Mouse (Mus musculus): ENCODE measurements around the gene Actl7a.

Gene Actl7a

DNA sequence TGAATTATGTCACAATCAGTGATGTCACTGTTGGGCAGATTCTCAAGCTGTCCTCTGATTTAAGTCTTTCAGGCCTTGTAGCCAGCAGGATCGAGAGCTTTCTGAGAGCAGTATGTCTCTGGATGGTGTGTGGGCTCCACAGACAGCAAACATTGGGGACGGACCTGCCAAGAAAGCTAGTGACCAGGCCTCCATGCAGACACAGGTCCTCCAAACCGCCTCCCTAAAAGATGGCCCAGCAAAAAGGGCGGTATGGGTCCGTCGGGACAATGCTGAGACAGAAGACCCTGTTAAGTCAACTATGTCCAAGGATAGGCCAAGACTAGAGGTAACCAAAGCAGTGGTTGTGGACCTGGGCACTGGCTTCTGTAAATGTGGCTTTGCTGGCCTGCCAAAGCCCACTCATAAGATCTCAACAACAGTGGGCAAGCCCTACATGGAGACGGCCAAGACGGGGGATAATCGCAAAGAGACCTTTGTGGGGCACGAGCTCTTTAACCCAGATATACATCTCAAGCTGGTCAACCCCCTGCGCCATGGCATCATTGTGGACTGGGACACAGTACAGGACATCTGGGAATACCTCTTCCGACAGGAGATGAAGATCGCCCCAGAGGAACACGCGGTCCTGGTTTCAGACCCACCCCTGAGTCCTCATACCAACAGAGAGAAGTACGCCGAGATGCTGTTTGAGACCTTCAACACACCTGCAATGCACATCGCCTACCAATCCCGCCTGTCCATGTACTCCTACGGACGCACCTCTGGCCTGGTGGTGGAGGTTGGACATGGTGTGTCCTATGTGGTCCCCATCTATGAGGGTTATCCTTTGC lies at the start of gene Actl7a:
TSS of gene Actl7a (plus strand) at position 51 of the 833 bp plus-strand sequence.
- no peak for DNase-seq (ENCODE audit: low read depth, low spot score)

DNA sequence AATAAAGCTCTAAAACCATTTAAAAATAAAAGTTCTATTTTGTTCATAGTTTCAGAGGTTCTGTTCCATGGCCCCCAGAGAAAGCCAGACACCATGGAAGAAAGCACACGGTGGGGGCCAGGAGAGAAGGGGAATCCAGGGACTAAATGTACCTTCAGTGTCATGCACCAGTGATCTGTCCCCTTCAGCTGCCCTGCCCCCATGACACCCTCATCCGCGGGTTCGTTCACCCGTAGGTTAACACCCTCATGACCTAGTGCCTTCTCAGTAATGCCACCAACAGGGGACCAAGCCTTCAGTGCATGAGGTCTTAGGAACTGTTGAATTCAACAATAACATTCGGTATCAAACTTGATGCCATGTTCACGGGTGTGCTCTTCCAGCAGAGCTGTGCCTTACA lies 46.8 kb upstream of the Actl7a start:
- no peak for DNase-seq (ENCODE audit: low read depth, low spot score)

DNA sequence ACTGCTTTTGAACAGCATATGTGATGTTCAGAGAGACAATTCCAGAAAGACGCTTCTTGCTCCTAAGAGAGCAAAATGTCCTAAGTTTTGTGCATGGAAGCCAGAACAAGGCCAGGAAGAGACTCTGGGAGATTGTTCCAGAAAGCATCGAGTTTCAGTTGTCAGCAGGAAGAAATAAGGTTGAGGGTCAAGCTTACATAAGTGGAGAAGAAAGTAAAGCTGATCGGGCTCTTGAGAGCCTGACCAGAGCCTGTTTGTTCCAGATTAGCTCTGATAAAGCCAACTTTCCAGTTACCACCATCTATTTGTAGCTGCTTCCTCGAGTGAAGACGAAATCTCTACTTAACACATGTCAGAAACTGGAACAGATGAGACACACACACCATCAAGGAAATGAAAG lies 44.5 kb upstream of the Actl7a start:
- no peak for DNase-seq (ENCODE audit: low read depth, low spot score)

DNA sequence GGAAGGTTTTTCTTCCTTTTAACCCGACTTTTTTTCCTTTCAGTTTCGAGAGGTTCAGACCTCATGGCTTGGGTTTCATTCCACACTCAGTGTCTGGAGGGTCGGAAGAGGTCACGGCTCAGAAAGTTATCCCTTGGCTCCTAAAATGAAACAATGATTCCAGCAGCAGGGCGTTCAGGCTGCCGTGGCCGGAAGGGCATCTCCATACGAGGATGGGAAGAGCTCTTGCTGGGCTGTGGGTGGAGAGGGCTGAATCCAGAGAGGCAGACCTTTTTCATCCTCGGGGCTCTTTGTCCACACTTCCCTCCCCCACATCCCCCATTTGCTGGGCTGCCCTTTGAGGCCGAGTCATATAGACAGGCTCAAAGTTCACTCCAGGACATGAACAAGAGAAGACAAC lies 41.0 kb upstream of the Actl7a start:
- no peak for DNase-seq (ENCODE audit: low read depth, low spot score)

DNA sequence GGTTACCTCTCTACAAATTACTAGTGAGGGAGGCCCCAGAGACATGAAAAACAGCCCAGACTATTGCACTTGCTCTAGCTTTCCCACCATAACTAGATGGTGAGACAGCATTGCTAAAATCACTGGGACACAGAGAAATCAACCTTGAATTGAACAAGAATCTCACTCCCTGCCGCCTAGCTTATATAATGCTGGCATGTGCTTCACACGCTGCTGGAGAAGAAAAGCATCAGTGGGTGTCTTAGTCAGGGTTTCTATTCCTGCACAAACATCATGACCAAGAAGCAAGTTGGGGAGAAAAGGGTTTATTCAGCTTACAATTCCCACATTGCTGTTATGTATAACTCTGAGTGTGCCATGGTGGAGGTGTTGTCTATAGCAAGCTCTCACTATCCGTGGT lies 30.1 kb upstream of the Actl7a start:
- no peak for DNase-seq (ENCODE audit: low read depth, low spot score)

DNA sequence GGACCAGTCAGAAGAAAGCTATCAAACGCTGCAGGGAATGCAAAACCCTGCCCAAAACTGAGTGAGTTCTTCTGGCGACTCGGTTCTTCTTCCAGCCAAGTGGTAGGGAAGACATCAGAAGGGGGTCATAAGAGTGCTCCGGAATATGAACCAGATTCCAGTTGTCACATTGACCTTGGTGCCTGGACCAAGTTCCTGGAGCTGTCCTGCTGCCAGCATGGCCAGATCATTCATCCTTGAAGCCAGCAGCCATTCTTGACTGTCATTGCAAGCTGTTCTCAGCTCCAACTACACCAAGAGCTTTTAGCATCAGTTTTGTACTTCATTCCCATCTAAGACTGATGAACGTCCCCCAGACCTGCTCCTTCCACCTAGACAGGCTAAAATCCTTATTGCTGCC lies 26.4 kb upstream of the Actl7a start:
- no peak for DNase-seq (ENCODE audit: low read depth, low spot score)

DNA sequence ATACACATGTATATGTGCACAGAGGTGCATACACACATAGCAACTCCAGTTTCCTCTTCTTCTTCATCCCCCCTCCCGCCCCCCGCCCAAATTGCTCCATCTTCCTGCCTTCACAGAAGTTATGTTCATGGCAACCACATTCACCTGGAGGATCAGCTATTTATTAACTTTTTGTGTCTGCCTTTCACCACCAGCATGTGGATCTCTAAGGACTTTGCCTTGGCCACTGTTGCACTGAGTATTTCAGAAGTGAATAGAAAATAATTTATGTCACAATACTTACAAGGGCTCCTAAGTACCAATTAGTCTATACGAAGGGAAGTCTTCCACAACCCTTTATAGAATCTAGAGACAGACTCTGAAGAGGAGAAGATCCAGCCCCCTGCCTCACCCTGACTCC lies 25.3 kb upstream of the Actl7a start:
- no peak for DNase-seq (ENCODE audit: low read depth, low spot score)

DNA sequence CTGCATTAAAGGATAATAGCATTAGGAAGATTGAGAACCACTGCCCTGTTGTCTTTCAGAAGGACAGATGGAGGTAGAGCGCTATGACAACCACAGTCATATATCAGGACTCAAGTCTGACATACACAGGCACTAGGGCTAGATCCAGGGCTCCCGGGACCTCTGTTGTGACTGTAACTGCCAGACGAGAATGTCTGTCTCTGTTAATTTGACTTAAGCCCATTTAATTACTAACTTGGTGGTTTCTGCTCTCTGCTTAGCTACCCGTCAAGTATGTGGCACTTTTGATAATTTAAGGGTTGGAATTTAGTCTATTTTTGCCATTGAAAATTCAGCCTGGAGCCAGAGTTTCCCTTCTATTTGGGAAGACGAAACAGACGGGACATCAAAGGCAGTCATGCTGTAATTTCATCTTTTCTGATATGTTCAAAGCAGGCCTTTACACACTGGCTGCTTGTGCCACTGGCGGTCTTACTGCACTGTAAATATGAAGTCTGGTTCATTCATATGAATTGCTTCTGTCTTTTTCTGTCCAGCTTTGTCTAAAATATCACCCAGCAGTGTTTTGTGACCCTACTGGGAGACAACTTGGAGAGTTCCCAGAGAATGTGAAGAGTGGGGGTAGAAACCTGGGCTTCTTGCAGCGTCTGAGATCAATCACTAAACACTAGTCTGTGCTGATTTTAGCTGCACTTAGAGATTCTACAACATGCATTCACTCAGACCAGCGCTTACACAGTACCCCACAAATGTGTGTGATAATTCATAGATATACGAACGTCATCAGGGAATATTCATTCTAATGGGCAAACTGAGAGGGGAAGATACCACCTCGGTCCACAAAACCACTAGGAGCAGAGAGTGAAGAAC lies 24.4 kb upstream of the Actl7a start:
- no peak for DNase-seq (ENCODE audit: low read depth, low spot score)

DNA sequence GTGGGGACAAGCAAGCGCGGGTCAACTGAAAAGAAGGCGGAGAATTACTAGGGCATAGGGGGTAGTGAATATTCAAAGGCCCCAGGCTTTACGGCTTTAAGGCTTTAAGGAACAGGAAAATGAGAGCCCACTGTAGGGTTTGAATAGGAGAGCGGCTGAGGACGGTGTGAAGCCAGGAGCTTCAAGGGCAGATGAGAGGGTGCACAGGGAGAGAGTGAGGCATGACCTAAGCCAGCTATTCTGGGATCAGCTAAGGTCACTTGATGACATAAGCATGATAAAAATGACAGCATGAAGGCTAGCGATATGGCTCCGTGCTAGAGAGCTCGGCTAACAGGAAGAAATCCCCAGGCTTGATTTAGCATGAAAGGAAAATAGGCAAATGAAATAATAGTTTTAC lies 23.8 kb upstream of the Actl7a start:
- no peak for DNase-seq (ENCODE audit: low read depth, low spot score)

DNA sequence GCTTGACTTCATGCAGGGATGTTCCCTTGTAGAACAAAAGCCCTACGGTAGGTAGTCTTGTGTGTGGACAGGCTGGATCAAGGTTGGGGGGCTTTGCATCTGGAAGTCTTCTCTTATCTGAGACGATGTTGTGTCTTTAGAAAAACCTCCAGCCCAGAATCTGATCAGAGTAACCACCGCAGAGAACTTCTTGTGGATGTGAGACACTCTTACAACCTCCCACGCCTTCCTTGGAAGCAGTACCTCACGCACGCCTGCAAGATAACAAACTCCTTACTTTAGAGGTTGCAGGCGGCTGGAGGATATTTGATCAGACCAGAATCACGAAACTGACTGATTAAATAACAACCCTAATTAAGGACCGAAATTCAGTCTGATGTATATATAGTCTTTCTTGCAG lies 22.8 kb upstream of the Actl7a start:
- no peak for DNase-seq (ENCODE audit: low read depth, low spot score)

DNA sequence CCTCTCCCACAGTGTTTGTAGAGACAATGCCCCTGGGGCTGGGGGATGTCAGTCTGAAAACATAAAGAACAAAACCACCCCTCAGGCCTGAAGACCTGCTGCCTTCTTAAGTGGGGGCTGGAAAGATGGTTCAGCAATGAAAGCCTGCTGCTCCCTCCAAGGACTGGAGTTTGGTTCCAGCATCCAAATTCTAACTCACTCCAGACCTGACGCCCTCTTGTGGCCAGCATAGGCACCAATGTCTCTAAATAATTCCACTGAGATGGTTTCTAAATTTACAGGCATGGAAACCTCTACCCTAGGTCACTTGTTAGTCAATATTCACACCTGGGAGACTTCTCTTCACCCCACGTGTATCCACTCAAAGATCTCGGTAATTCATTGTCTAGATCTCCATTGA lies 21.7 kb upstream of the Actl7a start:
- no peak for DNase-seq (ENCODE audit: low read depth, low spot score)

DNA sequence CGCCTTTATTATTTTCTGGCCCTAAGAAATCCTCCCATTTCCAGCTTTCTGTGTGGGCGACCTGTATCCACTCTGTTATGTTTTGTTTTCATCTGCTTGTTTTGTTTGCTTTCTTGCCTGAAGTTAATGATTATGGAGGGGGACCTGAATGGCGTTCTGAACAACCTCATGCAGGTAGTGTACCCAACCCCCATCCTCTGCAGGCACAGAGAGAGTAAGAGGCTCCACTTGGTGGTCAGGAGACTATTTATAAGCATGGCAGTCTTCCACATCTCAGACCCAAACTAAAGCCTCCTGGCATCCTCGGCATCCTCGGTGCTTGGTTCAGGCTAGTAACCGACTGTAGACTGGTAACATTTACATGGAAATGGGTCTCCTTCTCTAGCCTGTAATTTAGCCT lies 20.9 kb upstream of the Actl7a start:
- no peak for DNase-seq (ENCODE audit: low read depth, low spot score)

DNA sequence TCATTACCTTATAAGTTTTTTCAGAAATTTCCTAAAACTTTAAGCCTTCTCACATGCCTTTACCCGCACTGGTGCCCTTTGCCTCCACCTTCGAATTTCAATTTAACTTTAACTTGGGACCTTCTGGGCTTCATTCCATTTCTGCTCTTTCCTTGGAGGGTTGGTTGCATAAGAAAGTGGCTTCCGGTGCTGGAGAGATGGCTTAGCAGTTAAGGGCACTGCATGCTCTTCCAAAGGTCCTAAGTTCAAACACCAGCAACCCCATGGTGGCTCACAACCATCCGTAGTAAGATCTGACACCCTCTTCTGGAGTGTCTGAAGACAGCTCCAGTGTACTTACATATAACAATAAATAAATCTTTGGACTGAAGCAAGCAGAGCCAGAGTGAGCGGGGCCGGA lies 20.0 kb upstream of the Actl7a start:
- DNase-seq (ENCODE audit: low read depth, low spot score): no peak

DNA sequence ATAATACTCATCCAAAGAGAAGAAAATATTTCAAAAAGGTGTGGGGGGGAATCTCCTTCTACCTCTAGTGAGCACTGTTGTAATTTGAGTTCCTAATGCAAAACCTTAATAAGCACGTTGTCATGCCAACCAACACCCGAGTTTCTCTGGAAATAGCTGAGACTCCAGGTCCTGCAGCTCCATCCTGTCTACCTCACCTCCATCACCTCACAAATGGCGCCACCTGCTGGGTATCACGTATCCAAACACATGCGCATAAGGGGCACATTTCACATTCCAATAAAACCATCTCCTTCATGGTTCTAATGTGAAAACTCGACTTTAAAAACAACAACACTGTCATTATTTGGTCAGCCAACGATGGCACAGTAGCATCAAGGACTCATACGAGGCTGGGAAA lies 17.4 kb upstream of the Actl7a start:
- DNase-seq (ENCODE audit: low read depth, low spot score): no peak

DNA sequence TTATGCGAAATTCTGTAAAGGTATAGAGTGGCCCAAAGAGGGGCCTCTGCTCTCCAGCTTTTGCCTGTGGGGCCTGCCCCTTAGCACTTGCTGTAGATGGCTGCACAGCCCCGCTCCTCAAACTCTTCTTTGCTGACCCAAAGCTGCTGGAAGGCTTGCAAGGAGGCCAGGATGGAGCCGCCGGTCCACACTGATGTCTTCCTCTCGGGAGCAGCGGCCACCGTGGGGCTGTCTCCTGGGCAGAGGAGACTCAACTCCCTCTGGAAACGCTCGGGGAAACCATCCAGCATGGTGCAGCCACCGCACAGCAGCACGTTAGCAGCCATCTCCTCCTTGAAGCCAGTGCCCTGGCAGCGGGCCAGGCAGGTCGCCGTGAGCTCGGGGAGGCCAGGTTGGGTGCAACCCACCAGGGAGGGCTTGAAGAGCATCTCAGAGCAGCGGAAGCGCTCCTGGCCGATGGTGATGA lies 3.2 kb upstream of the Actl7a start, which contains the start of gene Gm26657:
TSS of gene Gm26657 (plus strand) at position 51 of the 466 bp plus-strand sequence.
- DNase-seq (ENCODE audit: low read depth, low spot score): no peak

DNA sequence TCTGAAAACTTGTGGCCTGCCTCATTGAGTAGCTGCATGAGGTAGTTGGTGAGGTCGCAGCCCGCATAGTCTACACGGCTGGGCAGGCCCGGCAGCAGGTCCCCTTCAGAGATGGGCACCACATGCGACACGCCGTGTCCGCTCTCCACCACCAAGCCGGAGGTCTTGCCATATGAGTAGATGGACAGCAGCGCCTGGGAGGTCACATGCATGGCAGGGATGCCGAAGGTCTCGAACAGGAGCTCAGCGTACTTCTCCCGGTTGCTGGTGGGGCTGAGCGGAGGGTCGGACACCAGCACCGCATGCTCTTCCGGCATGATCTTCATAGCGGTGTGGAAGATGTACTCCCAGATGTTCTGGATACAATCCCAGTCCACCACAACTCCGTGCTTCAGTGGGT lies 2.6 kb upstream of the Actl7a start:
- no peak for DNase-seq (ENCODE audit: low read depth, low spot score)

DNA sequence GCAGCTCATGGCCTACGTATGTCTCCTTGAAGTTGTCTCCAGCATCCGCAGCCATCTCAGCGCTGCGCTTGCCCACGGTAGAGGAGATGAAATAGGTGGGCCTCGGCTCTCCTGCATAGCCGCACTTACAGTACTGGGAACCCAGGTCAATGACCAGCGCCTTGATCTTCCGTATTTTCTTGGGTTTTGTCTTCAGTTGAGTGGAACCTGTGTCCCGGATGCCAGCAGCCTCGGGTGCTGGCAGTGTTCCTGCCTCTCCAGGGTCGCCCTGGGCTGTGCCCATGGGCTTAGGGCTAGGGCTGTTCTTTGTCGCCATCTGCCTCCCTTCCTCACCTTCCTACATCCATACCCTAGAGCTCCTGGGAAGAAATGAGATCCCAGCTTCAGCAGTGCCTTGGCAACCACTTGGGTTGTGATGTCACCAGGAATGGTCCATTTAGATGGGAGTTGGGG lies 2.1 kb upstream of the Actl7a start, which contains the start of gene Actl7b:
TSS of gene Actl7b (minus strand) at position 403 of the 453 bp plus-strand sequence.
- DNase-seq (ENCODE audit: low read depth, low spot score): no peak

DNA sequence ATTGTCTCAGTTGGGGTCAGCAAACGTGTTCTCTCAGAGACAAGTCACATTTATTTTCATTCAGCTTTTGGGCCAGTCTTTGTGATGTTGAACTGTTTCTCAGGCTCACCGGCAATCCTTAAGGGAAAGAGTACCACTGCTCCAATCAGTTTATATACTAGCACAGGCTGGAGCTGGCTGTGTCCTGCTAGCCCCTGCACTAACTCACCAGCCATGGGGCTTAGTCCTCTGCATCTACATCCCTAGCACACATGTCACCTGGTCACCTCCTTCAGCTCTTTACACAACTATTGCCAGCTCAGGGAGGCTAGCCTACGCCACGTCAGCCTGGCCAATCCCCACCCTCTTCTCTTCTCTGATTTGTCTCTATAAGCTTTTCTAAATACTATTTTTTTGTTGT lies 515 bp upstream of the Actl7a start:
- DNase-seq (ENCODE audit: low read depth, low spot score): no peak

DNA sequence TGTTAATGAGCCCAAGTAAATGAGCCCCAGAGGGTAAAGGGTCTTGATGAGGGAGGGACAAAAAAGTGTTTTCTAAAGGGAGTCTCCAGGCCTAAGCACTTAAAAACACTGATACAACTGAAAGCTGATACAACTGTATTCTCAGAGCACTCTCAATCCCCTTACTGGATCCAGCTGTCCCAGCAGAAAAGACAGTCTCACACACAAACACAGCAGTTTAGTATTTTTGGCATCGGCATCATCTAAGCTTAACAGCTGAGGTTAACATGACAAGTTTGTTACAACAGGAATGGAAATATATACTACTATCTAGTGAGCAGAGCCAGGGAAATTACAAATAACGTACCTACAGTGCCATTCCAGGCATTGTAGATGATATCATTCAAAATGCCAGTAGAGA lies 3.1 kb downstream of the Actl7a start:
- no peak for DNase-seq (ENCODE audit: low read depth, low spot score)

DNA sequence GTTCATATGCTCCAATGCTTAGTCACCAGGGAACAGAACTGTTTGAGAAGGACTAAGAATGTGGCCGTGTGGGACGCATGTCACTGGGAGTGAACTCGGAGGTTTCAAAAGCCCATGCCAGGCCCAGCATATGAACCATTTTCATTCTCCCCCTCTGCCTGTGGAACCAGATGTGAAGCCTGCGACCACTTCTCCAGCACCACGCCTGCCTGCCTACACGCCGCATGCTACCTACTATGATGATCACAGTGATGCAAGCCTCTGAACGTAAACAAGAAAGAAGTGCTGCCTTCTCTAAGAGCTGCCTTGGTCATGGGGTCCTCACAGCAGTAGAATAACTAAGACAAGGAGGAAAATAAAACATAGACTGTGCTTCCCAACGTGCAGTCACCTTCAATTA lies 4.2 kb downstream of the Actl7a start:
- no peak for DNase-seq (ENCODE audit: low read depth, low spot score)

DNA sequence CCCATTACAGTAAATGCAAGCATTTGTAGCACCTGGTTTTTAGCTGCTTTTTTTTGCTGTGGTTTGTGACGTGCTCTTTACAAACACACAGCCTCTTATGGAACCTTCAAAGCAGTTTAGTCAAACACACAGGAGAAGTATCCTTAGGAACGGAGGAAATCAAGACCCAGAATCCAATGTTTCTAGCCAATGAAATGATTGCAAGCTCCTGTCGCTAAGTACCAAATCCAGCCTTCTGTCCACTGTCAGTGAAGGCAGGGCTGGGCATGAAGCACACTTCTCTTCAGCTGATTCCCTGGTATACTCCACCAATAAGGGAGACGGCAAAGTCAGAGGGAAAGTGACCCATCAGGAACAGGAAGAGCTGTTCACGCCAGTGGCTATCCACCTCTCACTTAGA lies 12.8 kb downstream of the Actl7a start:
- no peak for DNase-seq (ENCODE audit: low read depth, low spot score)

DNA sequence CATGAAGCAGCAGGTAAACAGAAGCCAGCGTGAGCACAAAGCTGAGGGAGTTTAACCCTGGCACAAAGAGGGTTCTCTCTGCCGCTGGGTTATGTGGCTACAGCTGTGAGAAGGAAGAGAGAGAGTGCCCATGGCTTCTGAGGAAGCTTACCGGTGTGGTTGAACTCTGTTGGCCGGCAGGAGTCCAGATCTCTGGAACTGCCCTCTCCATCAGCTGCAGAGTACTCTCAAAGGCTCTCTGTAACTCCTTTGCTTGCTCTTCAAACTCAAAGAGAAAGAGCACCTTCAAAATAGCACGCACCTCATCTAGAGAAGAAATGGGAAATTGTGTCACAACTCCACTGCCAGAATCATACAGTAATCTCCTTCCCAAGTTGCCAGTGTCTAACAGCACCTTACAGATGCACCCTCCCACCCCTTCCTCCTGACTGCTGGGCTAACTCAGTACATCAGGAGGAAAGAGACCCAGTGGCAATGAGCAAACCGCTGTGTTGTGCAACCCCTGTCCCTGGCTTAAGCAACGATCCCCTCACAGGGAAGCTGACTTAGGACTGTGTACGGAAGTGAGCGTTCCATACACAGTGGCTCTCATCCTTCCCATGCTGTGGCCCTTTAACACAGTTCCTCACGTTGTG lies 13.9 kb downstream of the Actl7a start:
- no peak for DNase-seq (ENCODE audit: low read depth, low spot score)

Data from CD4-positive helper T cell, adult 2 months (primary cell).